Mouse (Mus musculus) embryonic facial prominence, embryonic 11.5 days (tissue): ENCODE results near the gene Pter. TPM values are rescaled to one million over a fixed set of nuclear protein-coding genes. Genes with fewer than 3 reads are reported as not detected.
A peak's percentile ranks its signal among the peaks of the same experiment; 100 is the strongest.

Experiments
- ATAC-seq: fragments of 200-750 bp; cut with Nextera tagmentation; replicated peaks from 2 replicates; pipeline ENCODE4 v1.8.0; 2017; ENCODE audit warnings: low read depth; ENCODE audit not compliant: insufficient number of reproducible peaks, low FRiP score, low TSS enrichment
- DNase-seq: peaks from one replicate; pipeline ENCODE4 v3.0.0-alpha.2; 2015; ENCODE audit warnings: low spot score
- H3K27ac ChIP-seq: fragments of 300-500 bp; sonication (generic); replicated peaks from 2 replicates; pipeline ENCODE4 v1.5.1; 2014; ENCODE audit warnings: mild to moderate bottlenecking, low read depth, low read length, control low read depth
- H3K27me3 ChIP-seq: fragments of 300-500 bp; sonication (generic); 2 replicates; pipeline ENCODE4 v1.6.1; 2014; ENCODE audit warnings: mild to moderate bottlenecking, low read length, moderate library complexity, mixed read lengths; ENCODE audit not compliant: control insufficient read depth, insufficient read depth
- H3K36me3 ChIP-seq: fragments of 300-500 bp; sonication (generic); replicated peaks from 2 replicates; pipeline ENCODE4 v1.6.1; 2014; ENCODE audit warnings: low read depth, mild to moderate bottlenecking, low read length, moderate library complexity, mixed read lengths; ENCODE audit not compliant: control insufficient read depth, insufficient read depth
- H3K4me1 ChIP-seq: fragments of 300-500 bp; sonication (generic); 2 replicates; pipeline ENCODE4 v1.6.1; 2014; ENCODE audit warnings: low read length, mixed read lengths; ENCODE audit not compliant: control insufficient read depth, insufficient read depth
- H3K4me2 ChIP-seq: fragments of 300-500 bp; sonication (generic); 2 replicates; pipeline ENCODE4 v1.6.1; 2014; ENCODE audit warnings: low read depth, mild to moderate bottlenecking, control low read depth, low read length, moderate library complexity
- H3K4me3 ChIP-seq: fragments of 300-500 bp; sonication (generic); 2 replicates; pipeline ENCODE4 v1.5.1; 2014; ENCODE audit warnings: low read depth, low read length, control low read depth
- H3K9ac ChIP-seq: fragments of 300-500 bp; sonication (generic); replicated peaks from 2 replicates; pipeline ENCODE4 v1.6.1; 2014; ENCODE audit warnings: mild to moderate bottlenecking, control low read depth, low read length
- H3K9me3 ChIP-seq: fragments of 300-500 bp; sonication (generic); replicated peaks from 2 replicates; pipeline ENCODE4 v1.6.1; 2016; ENCODE audit warnings: mild to moderate bottlenecking, low read length, inconsistent platforms, mixed read lengths; ENCODE audit not compliant: control insufficient read depth
- WGBS: fragments of 180-500 bp; shearing (Covaris S2); extraction: QIAGEN DNeasy Blood & Tissue Kit; methylation state at CpG from one replicate; pipeline ENCODE4 v1.1.7; 2014; 5-methylcytosine and 5-hydroxymethylcytosine counted together
- polyA plus RNA-seq: library from polyadenylated mRNA; unstranded; fragments of >200 nt; fragmentation: Nextera tagmentation; extraction: Ambion mirVana; gene quantifications from 2 replicates; pipeline ENCODE4 v1.2.1, GENCODE M21; 2014

Pter gene
- polyA plus RNA-seq: 12.2 TPM in 2 replicates

- Histone ChIP-seq H3K4me1 (no peaks in the 10 kb centered on the region), H3K9ac (peak within 1 kb of the TSS; percentile 70), H3K36me3 (no peaks in the 10 kb centered on the region), H3K9me3 (no peaks in the 10 kb centered on the region), H3K4me2 (peak within 1 kb of the TSS; percentile 83), H3K27ac (peak within 1 kb of the TSS; percentile 41; the same call in 1 of the 2 replicates), H3K4me3 (peak within 1 kb of the TSS; percentile 52), H3K27me3 (no peaks in the 10 kb centered on the region)
- peak; percentile 93 for DNase-seq
- WGBS: 1% methylated on average over 23 of the region's 24 CpGs
- ATAC-seq: peak; percentile 98
Measured at GRCm38 (mm10) chr2:12923804-12924591, at the start of gene Pter. Gene Pter, plus strand, starts transcription at chr2:12924041.

- Histone ChIP-seq H3K4me2 (no peak overlapping the region), H3K4me3 (no peak overlapping the region), H3K9me3 (no peaks in the 10 kb centered on the region), H3K9ac (no peak overlapping the region), H3K27ac (no peak overlapping the region), H3K36me3 (no peaks in the 10 kb centered on the region), H3K4me1 (no peaks in the 10 kb centered on the region), H3K27me3 (no peaks in the 10 kb centered on the region)
- ATAC-seq (no peak), DNase-seq (no peak)
- 57% methylated on average over 1 of the region's 1 CpGs for WGBS
Measured at GRCm38 (mm10) chr2:12874232-12874631, 49.6 kb upstream of the Pter start.

- Histone ChIP-seq H3K36me3 (no peaks in the 10 kb centered on the region), H3K9ac (no peak overlapping the region), H3K9me3 (no peaks in the 10 kb centered on the region), H3K27me3 (no peaks in the 10 kb centered on the region), H3K27ac (no peak overlapping the region), H3K4me1 (no peaks in the 10 kb centered on the region), H3K4me3 (no peak overlapping the region), H3K4me2 (no peak overlapping the region)
- no peak for DNase-seq
- ATAC-seq: no peak
- WGBS: 88% methylated on average over 2 of the region's 2 CpGs
Measured at GRCm38 (mm10) chr2:12879492-12879891, 44.3 kb upstream of the Pter start.

DNA sequence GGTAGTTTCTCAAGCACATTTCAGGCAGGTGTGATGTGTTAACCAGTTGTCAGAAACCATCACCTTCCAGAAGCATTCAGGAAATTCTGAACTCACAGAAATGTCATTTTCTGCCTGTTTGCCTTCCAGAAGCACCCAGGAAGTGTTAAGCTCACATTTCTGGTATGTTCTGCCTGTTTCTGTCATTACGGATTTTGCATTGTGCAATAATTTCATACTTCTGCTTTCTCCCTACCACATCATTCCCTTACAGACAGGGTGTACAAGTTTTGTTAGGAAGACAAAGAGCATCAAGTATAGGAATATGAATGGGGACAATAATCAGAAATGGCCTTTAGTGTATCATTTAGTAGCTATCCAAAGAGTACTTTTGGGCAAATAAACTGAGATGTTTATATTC is 42.8 kb upstream of the Pter start:
- Histone ChIP-seq H3K4me2 (no peak overlapping the region), H3K4me3 (no peak overlapping the region), H3K9ac (no peak overlapping the region), H3K36me3 (no peaks in the 10 kb centered on the region), H3K27ac (no peak overlapping the region), H3K27me3 (no peaks in the 10 kb centered on the region), H3K4me1 (no peaks in the 10 kb centered on the region), H3K9me3 (no peaks in the 10 kb centered on the region)
- DNase-seq: no peak
- 82% methylated on average over 1 of the region's 1 CpGs for WGBS
- no peak for ATAC-seq

DNA sequence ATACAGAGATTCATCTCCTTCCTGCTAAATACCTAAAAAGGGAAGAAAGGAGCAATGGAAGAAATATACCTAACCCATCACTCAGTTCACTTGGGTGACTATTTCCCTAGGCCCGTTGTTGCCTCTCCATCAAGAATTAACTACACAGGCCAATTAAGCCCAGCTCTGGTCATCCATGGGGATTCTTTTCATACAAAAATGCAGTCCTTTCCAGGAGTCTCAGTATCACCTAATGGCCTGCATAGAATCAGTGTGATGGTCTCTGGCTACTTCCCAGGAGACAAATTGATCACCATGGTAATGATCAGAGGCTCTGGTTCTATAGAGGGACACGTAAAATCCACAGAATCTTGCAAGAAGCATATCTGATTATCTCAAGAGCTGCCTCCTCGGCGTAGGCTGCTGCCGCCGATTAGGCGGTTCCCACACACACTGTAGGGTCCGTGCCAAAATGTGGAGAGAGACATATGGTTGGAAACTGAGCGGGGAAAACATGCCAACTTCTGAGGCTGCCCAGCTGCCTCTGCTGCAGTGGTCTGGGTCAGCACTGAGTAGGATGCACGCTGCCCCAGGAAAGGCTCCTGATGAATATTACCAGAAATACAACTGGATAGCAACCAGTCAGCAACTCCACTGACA is 40.4 kb upstream of the Pter start:
- H3K9me3 ChIP-seq: no peaks in the 10 kb centered on the region
- no peak overlapping the region for H3K27ac ChIP-seq
- H3K4me2 ChIP-seq: no peak overlapping the region
- ATAC-seq (no peak), DNase-seq (no peak)
- no peak overlapping the region for H3K4me3 ChIP-seq
- WGBS: 82% methylated on average over 10 of the region's 10 CpGs
- no peaks in the 10 kb centered on the region for H3K36me3 ChIP-seq
- no peaks in the 10 kb centered on the region for H3K27me3 ChIP-seq
- H3K4me1 ChIP-seq: no peaks in the 10 kb centered on the region
- H3K9ac ChIP-seq: no peak overlapping the region

DNA sequence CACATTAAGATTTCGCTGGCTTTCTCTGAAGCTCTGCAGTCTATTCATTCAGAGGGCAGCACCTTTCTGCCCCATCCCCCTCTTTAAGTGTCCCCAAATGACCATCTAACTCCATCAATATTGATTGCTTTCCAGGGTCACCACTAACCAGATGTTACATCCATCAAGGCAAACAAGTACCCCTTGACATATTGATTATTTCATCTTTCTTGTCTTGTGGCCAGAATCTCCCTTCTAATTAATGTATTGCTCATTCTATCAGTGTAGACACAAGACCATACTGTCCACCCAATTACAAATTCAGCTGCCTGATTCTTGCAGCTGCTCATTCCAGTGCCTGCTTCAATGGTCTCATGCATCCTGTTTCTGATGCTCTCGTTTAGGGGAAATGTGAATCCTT is 36.8 kb upstream of the Pter start:
- Histone ChIP-seq H3K36me3 (no peaks in the 10 kb centered on the region), H3K4me2 (no peak overlapping the region), H3K27me3 (no peaks in the 10 kb centered on the region), H3K4me3 (no peak overlapping the region), H3K9ac (no peak overlapping the region), H3K4me1 (no peaks in the 10 kb centered on the region), H3K9me3 (no peaks in the 10 kb centered on the region), H3K27ac (no peak overlapping the region)
- 61% methylated on average over 2 of the region's 2 CpGs for WGBS
- DNase-seq (no peak), ATAC-seq (0 out of 2 replicates have a peak, but pooled peaks have one; percentile 44)

GRCm38 (mm10) chr2:12905786-12906185 is 18.1 kb upstream of the Pter start:
- no peak for DNase-seq
- H3K4me3 ChIP-seq: no peak overlapping the region
- H3K36me3 ChIP-seq: no peaks in the 10 kb centered on the region
- no peaks in the 10 kb centered on the region for H3K4me1 ChIP-seq
- no peak overlapping the region for H3K9ac ChIP-seq
- ATAC-seq: no peak
- H3K4me2 ChIP-seq: no peak overlapping the region
- no peaks in the 10 kb centered on the region for H3K27me3 ChIP-seq
- 87% methylated on average over 1 of the region's 1 CpGs for WGBS
- H3K9me3 ChIP-seq: no peaks in the 10 kb centered on the region
- H3K27ac ChIP-seq: no peak overlapping the region

- Histone ChIP-seq H3K4me3 (no peak overlapping the region), H3K27me3 (no peaks in the 10 kb centered on the region), H3K36me3 (no peaks in the 10 kb centered on the region), H3K27ac (no peak overlapping the region), H3K4me2 (no peak overlapping the region), H3K4me1 (no peaks in the 10 kb centered on the region), H3K9ac (no peak overlapping the region), H3K9me3 (no peaks in the 10 kb centered on the region)
- WGBS: 94% methylated on average over 1 of the region's 1 CpGs
- ATAC-seq (no peak), DNase-seq (no peak)
Measured at GRCm38 (mm10) chr2:12925643-12926042, 1.8 kb downstream of the Pter start.
